Mouse (Mus musculus) kidney, adult 18-20 months (tissue): Measurements from ENCODE around the gene Trappc6a.
A peak's percentile ranks its signal among the peaks of the same experiment; 100 is the strongest.

Experiments
- DNase-seq: peaks from one replicate; pipeline ENCODE4 v3.0.0; 2021

Trappc6a gene

DNA sequence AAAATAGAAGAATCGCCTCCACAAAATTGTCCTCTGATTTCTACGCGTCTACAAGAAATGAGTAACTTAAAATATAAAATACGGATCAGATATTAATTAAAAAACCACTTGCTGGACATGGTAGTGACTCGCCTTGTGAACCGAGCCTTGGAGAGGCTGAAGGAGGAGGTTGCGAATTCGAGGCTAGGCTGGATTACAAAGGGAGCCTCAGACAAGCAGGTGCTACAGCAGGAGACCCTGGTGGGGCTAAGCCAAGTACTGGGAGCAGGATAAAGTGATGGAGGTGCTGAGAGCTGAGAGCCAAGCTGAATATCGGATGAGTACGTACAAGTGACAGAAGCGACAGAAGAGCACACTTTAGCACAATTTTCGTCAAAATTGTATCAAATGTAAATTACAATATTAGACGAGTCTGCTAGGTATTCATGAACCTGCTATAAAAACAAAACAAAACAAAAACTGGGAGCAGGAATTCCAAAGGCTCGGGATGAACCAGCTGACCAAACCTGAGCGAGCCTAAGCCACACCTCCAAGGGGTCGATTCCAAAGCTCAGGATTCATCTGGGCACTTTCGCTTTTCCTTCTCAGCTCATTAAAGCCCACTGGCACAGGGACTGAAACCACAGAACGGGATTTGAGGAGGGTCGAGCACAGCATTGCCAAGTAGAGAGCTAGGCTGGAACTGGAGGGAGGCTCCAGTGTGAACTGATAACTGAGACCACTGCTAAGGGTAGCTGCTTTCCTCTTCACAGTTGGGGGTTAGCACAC is 54.6 kb downstream of the Trappc6a start, which contains the start of gene Ppp1r37:
TSS of gene Ppp1r37 (minus strand) at position 434 of the 768 bp plus-strand sequence.
- DNase-seq = peak; percentile 50

DNA sequence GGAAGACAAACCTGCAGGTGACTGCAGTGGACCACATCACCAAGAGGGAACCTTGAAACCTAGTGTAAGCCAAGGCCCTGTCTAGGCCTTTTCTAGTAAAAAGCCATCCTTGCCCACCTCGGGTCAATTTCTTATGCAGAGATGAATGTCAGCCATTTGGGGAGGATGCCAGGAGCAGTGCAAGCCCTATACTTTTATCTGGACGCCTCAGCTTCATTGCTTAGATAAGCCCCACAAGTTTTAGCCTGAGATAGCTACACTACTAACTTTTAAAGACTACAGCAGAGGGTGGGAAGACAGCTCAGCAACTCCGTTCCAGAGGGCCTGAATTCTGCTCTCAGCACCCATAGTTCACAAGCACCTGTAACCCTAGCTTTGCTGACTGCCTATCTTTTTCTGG is 55.7 kb downstream of the Trappc6a start:
- DNase-seq = no peak

GRCm38 (mm10) chr7:19564455-19564854 is 56.3 kb downstream of the Trappc6a start:
- no peak for DNase-seq
